Mouse (Mus musculus) heart, adult 2 months (tissue): ENCODE measurements around the gene Ifi202b.

ENCODE experiments used
- CTCF ChIP-seq: fragments of 200-600 bp; IDR thresholded peaks from 2 replicates; pipeline ENCODE4 v1.8.1; 2022; ENCODE audit warnings: antibody characterized with exemption, mild to moderate bottlenecking, moderate library complexity
- POLR2A ChIP-seq: fragments of 200-500 bp; IDR thresholded peaks from 2 replicates; pipeline ENCODE4 v1.6.1; 2011; ENCODE audit warnings: mild to moderate bottlenecking, low read depth, low read length, control low read depth; ENCODE audit not compliant: insufficient read depth

- no peak for TF ChIP-seq POLR2A
- no peak for TF ChIP-seq CTCF
These were observed 12.5 kb upstream of the Ifi202b start for GRCm38 (mm10) chr1:173995003-173995402.
